Mouse (Mus musculus) ovary, postnatal 14 days (tissue): ENCODE measurements around the gene Wnt9b.

Experiments
- DNase-seq: peaks from one replicate; pipeline ENCODE4 v3.0.0; 2022; ENCODE audit warnings: low spot score

The Wnt9b gene

GRCm38 (mm10) chr11:103731594-103731993 lies 18.0 kb downstream of the Wnt9b start:
- DNase-seq, result no peak

- no peak for DNase-seq
Measured at GRCm38 (mm10) chr11:103729282-103729985, 20.2 kb downstream of the Wnt9b start.

GRCm38 (mm10) chr11:103724331-103724771 lies 25.3 kb downstream of the Wnt9b start:
- no peak for DNase-seq

GRCm38 (mm10) chr11:103722040-103722481 lies 27.6 kb downstream of the Wnt9b start:
- DNase-seq, result no peak

- no peak for DNase-seq
Measured at GRCm38 (mm10) chr11:103721468-103722039, 28.1 kb downstream of the Wnt9b start.

GRCm38 (mm10) chr11:103719436-103719835 lies 30.2 kb downstream of the Wnt9b start:
- no peak for DNase-seq

- no peak for DNase-seq
Measured at GRCm38 (mm10) chr11:103716971-103717370, 32.6 kb downstream of the Wnt9b start.

- DNase-seq, result no peak
Measured at GRCm38 (mm10) chr11:103714074-103714473, 35.5 kb downstream of the Wnt9b start.

- DNase-seq, result no peak
Measured at GRCm38 (mm10) chr11:103711851-103712587, 37.6 kb downstream of the Wnt9b start.

GRCm38 (mm10) chr11:103709982-103710381 lies 39.6 kb downstream of the Wnt9b start:
- DNase-seq, result no peak

GRCm38 (mm10) chr11:103707005-103707404 lies 42.6 kb downstream of the Wnt9b start:
- DNase-seq, result no peak

- DNase-seq, result no peak
Measured at GRCm38 (mm10) chr11:103698226-103698625, 51.4 kb downstream of the Wnt9b start.

GRCm38 (mm10) chr11:103697565-103698176 lies 52.0 kb downstream of the Wnt9b start, which contains the start of gene Gosr2:
Gene Gosr2 (minus strand): TSS chr11:103697898.
- peak; percentile 79 for DNase-seq

- DNase-seq, result no peak
Measured at GRCm38 (mm10) chr11:103696851-103697564, 52.6 kb downstream of the Wnt9b start.

- no peak for DNase-seq
Measured at GRCm38 (mm10) chr11:103693241-103693640, 56.4 kb downstream of the Wnt9b start.

- DNase-seq, result no peak
Measured at GRCm38 (mm10) chr11:103691036-103691435, 58.6 kb downstream of the Wnt9b start.

- DNase-seq, result no peak
Measured at GRCm38 (mm10) chr11:103688980-103689378, 60.6 kb downstream of the Wnt9b start.

- DNase-seq, result no peak
Measured at GRCm38 (mm10) chr11:103688271-103688979, 61.2 kb downstream of the Wnt9b start.

- DNase-seq, result no peak
Measured at GRCm38 (mm10) chr11:103686706-103687105, 62.9 kb downstream of the Wnt9b start.

- no peak for DNase-seq
Measured at GRCm38 (mm10) chr11:103685261-103685736, 64.3 kb downstream of the Wnt9b start.
